Mouse (Mus musculus) heart, embryonic 16.5 days (tissue): ENCODE results near the gene Slc22a6. TPM values are rescaled to one million over a fixed set of nuclear protein-coding genes. Genes with fewer than 3 reads are reported as not detected.

Experiments
- ATAC-seq: fragments of 200-750 bp; cut with Nextera tagmentation; replicated peaks from 2 replicates; pipeline ENCODE4 v1.8.0; 2017; ENCODE audit warnings: moderate number of reproducible peaks; ENCODE audit not compliant: insufficient read depth, low FRiP score; ENCODE audit errors: extremely low read depth
- H3K27ac ChIP-seq: fragments of 300-500 bp; sonication (generic); 2 replicates; pipeline ENCODE4 v1.5.1; 2014; ENCODE audit warnings: mild to moderate bottlenecking, low read length, control low read depth, moderate library complexity
- H3K27me3 ChIP-seq: fragments of 300-500 bp; sonication (generic); 2 replicates; pipeline ENCODE4 v1.6.1; 2014; ENCODE audit warnings: low read length, mixed read lengths; ENCODE audit not compliant: control insufficient read depth, insufficient read depth
- H3K36me3 ChIP-seq: fragments of 300-500 bp; sonication (generic); 2 replicates; pipeline ENCODE4 v1.6.1; 2014; ENCODE audit not compliant: control insufficient read depth, insufficient read depth
- H3K4me1 ChIP-seq: fragments of 300-500 bp; sonication (generic); 2 replicates; pipeline ENCODE4 v1.6.1; 2014; ENCODE audit warnings: low read length, mixed read lengths; ENCODE audit not compliant: control insufficient read depth, insufficient read depth
- H3K4me2 ChIP-seq: fragments of 300-500 bp; sonication (generic); 2 replicates; pipeline ENCODE4 v1.6.1; 2014; ENCODE audit warnings: low read depth, mild to moderate bottlenecking, control low read depth, low read length
- H3K4me3 ChIP-seq: fragments of 300-500 bp; sonication (generic); 2 replicates; pipeline ENCODE4 v1.5.1; 2014; ENCODE audit warnings: mild to moderate bottlenecking, control low read depth, low read length
- H3K9ac ChIP-seq: fragments of 300-500 bp; sonication (generic); 2 replicates; pipeline ENCODE4 v1.6.1; 2014; ENCODE audit warnings: low read length, control low read depth
- H3K9me3 ChIP-seq: fragments of 300-500 bp; sonication (generic); replicated peaks from 2 replicates; pipeline ENCODE4 v1.6.1; 2016; ENCODE audit warnings: low read length; ENCODE audit not compliant: control insufficient read depth
- WGBS: fragments of 180-500 bp; shearing (Covaris S2); extraction: QIAGEN DNeasy Blood & Tissue Kit; methylation state at CpG from one replicate; pipeline ENCODE4 v1.1.7; 2014; 5-methylcytosine and 5-hydroxymethylcytosine counted together
- polyA plus RNA-seq: library from polyadenylated mRNA; unstranded; fragments of >200 nt; fragmentation: Nextera tagmentation; extraction: Ambion mirVana; gene quantifications from 2 replicates; pipeline ENCODE4 v1.2.1, GENCODE M21; 2015

Slc22a6 gene
- polyA plus RNA-seq, 1 experiment from 2014 or later = not detected

DNA sequence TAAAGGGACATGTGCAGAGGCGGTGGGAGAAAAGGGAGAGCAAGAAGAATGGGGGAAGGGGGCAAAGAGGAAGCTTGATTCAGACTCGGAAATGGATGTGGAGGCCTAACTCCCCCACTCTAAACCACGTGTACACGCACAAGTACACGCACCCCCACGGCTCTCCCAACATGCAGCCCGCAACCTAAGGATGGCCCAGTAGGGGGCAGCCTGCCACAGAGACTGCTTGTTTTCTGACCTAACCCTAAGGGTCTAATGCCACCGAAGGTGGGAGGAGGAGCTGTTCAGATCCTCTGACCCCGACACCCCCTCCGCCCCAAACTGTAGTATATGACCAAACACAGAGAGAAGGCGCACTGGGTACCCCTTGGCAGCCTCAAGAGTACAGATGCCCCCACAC is 44.5 kb downstream of the Slc22a6 start:
- peaks cover 8% of the 10 kb centered on the region; the same call in 1 of the 2 replicates for H3K27me3 ChIP-seq
- 6% methylated on average over 11 of the region's 11 CpGs for WGBS
- no peaks in the 10 kb centered on the region for H3K36me3 ChIP-seq
- ATAC-seq = no peak
- H3K4me2 ChIP-seq = peak overlapping the region; percentile 80
- no peaks in the 10 kb centered on the region for H3K9me3 ChIP-seq
- H3K9ac ChIP-seq = peak overlapping the region; percentile 58
- H3K27ac ChIP-seq = no peak overlapping the region
- peaks cover 13% of the 10 kb centered on the region; the same call in 1 of the 2 replicates for H3K4me1 ChIP-seq
- peak overlapping the region; percentile 55 for H3K4me3 ChIP-seq

DNA sequence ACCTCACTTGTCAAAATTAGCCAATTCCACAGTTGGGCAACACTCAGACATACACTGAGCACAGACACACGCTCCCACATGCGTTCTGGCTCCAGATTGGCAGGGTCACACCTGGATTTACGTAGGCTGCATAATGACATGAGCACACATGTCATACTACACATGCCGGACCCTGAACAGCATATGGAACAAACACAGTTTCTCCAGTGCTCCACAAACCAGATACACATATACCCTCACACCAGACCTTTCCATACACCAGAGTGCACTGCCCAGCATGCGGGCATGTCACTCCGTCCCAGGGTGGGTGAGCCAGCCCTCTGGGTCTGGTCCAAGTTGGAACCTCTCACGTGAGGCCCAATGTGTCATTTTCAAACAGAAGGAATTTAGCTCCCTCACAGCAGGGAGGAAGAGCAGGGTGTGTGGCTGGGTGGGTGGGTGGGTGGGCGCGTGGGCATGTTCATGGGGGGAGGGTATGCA is 45.6 kb downstream of the Slc22a6 start, which contains the start of gene Chrm1:
TSS of gene Chrm1 (plus strand) at position 430 of the 480 bp plus-strand sequence.
- Histone ChIP-seq H3K27me3 (peaks cover 8% of the 10 kb centered on the region; the same call in 1 of the 2 replicates), H3K4me1 (peaks cover 13% of the 10 kb centered on the region; the same call in 1 of the 2 replicates), H3K4me2 (peak within 1 kb of the TSS; percentile 80; the same call in 1 of the 2 replicates), H3K9ac (no peak within 1 kb of the TSS), H3K36me3 (no peaks in the 10 kb centered on the region), H3K9me3 (no peaks in the 10 kb centered on the region), H3K4me3 (no peak within 1 kb of the TSS), H3K27ac (no peak within 1 kb of the TSS)
- 69% methylated on average over 9 of the region's 9 CpGs for WGBS
- ATAC-seq = no peak; the same call in 1 of the 2 replicates

DNA sequence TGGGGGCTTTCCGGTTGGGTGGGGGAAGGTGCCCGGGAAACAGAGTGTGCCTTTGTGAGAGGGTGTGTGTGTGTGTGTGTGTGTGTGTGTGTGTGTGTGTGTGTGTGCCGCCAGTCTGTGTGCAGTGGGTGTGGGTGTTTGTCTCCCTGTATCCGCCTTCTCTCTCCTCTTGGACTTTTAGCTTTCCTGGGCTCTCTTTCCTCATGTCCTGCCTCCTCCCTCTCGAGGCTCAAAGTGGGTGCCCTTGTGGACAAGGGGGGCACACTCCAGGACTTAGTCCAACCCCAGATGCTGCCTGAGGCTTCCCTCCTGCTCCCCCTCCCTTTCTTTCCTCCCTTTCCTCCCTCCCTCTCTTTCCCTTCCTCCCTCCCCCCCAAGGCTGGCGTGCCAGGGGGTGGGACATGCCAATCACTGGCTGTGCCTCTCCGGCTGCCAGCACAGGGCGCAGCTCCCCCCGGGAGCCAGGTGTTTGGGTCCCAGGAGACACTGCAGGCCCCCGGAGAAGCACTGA is 46.1 kb downstream of the Slc22a6 start:
- no peak overlapping the region for H3K9ac ChIP-seq

DNA sequence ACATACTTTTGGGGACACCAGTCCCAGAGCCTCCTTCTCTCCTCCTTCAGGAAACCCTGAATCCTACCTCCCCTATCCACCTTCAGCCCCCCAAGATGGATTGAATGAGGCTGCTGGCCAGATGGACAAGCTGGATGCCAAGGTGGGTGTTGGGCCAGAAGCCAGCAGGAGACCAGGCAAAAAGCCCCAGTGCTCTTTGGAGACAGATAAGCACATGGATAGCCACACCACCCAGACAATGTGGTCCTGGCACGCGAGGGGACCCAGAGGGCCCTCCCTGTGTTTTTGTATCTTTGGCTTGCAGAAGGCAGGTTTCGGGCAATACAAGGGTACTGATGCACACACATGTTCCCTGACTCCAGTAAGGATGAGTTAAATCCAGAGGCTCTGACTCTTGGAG is 47.0 kb downstream of the Slc22a6 start:
- no peak for ATAC-seq
- H3K9me3 ChIP-seq = no peaks in the 10 kb centered on the region
- no peaks in the 10 kb centered on the region for H3K36me3 ChIP-seq
- peaks cover 13% of the 10 kb centered on the region; the same call in 1 of the 2 replicates for H3K4me1 ChIP-seq
- no peak overlapping the region for H3K4me3 ChIP-seq
- H3K9ac ChIP-seq = no peak overlapping the region
- no peak overlapping the region for H3K4me2 ChIP-seq
- H3K27ac ChIP-seq = no peak overlapping the region
- 81% methylated on average over 3 of the region's 3 CpGs for WGBS
- peaks cover 8% of the 10 kb centered on the region; the same call in 1 of the 2 replicates for H3K27me3 ChIP-seq

More for the DNA sequence above, 46.1 kb downstream of the Slc22a6 start:
- Histone ChIP-seq H3K27me3 (peaks cover 8% of the 10 kb centered on the region; the same call in 1 of the 2 replicates), H3K27ac (no peak overlapping the region), H3K9me3 (no peaks in the 10 kb centered on the region), H3K4me3 (no peak overlapping the region), H3K4me1 (peaks cover 13% of the 10 kb centered on the region; the same call in 1 of the 2 replicates), H3K4me2 (peak overlapping the region; percentile 12; the same call in 1 of the 2 replicates), H3K36me3 (no peaks in the 10 kb centered on the region)
- ATAC-seq = peak; percentile 20
- WGBS = 42% methylated on average over 10 of the region's 10 CpGs

DNA sequence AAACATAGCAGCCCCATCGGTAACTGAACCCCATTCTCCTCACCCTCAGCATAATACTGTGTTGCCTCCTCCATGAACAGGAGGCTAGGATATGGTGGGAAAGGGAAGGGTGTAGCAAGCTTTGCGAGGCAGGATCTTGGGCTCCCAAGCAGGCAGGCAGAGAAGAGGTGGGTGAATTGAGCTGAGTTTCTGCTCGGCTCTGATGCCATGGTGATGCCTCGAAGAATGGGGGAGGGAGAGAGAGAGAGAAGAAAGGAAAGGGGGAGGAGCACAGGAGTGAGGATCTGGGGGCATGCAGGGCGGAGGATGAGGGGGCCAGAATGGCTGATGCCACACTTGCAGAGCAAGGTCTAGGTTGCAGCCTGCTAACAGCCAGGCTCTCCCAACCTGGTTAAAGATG is 47.9 kb downstream of the Slc22a6 start:
- H3K4me1 ChIP-seq = peaks cover 13% of the 10 kb centered on the region; the same call in 1 of the 2 replicates
- no peak for ATAC-seq
- no peak overlapping the region for H3K9ac ChIP-seq
- no peaks in the 10 kb centered on the region for H3K9me3 ChIP-seq
- H3K27ac ChIP-seq = no peak overlapping the region
- H3K4me3 ChIP-seq = no peak overlapping the region
- 80% methylated on average over 5 of the region's 5 CpGs for WGBS
- no peaks in the 10 kb centered on the region for H3K36me3 ChIP-seq
- no peak overlapping the region for H3K4me2 ChIP-seq
- peaks cover 8% of the 10 kb centered on the region; the same call in 1 of the 2 replicates for H3K27me3 ChIP-seq

DNA sequence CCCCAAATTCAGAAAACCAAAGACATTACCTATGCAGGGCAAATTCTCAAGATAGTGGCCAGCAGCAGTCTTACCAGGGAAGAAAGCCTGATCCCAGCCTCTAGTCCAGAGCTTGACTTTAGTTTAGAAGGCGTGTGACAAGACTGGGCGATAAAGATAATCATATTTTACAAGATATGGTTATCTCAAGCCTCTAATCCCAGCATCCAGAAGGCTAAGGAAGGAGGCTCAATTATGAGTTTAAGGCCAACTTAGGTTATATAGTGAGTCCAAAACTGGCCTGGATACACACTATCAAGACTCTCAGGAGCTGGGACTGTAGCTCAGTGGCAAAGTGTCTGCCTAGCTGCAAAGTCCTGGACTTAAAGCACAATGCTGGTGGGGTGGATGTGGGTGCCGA is 55.0 kb downstream of the Slc22a6 start:
- ATAC-seq = no peak
- no peak overlapping the region for H3K9ac ChIP-seq
- no peaks in the 10 kb centered on the region for H3K36me3 ChIP-seq
- no peak overlapping the region for H3K4me3 ChIP-seq
- 82% methylated on average over 3 of the region's 3 CpGs for WGBS
- H3K27ac ChIP-seq = no peak overlapping the region
- H3K4me2 ChIP-seq = no peak overlapping the region
- no peaks in the 10 kb centered on the region for H3K4me1 ChIP-seq
- H3K27me3 ChIP-seq = no peaks in the 10 kb centered on the region
- H3K9me3 ChIP-seq = no peaks in the 10 kb centered on the region

DNA sequence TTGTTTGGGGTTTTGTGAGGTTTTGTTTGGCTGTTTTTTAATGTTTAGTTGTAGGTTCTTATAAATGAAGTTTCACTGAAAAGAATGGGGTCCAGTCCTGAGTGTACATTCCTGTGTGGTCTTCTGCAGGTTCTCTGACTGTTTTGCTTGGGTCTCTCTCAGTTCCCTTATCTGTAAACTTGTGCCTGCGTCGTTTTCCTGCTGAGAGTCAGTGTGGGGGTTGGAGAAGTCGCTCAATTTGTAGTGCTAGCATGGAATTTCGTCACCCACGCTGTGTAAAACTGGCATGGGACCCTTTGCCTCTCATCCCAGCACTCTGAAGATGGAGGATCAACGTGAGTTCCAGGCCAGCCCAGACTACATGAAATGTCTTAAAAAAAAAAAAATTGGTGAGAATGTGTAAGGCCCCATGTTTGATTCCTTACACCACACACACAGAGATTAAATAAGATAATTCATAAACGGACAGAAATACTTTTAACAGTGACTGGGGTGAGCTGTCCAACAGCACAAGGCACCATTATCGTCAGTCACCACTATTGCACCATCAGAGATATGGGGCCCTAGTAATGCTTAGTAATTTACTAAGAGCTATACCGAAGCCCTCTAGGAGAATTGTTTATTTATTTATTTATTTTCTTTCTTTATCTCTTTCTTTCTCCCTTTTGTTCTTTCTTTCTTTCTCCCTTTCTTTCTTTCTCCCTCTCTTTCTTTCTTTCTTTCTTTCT is 55.7 kb downstream of the Slc22a6 start:
- Histone ChIP-seq H3K9ac (no peak overlapping the region), H3K4me3 (no peak overlapping the region), H3K9me3 (no peaks in the 10 kb centered on the region), H3K4me1 (no peaks in the 10 kb centered on the region), H3K36me3 (no peaks in the 10 kb centered on the region), H3K27ac (no peak overlapping the region), H3K4me2 (no peak overlapping the region), H3K27me3 (no peaks in the 10 kb centered on the region)
- 26% methylated on average over 9 of the region's 9 CpGs for WGBS
- ATAC-seq = no peak
